Mouse (Mus musculus): Measurements from ENCODE around the gene Cx3cl1.

The Cx3cl1 gene

GRCm38 (mm10) chr8:94773700-94774171 lies 1.9 kb downstream of the Cx3cl1 start:
- DNase-seq (ENCODE audit: low read depth), result no peak

GRCm38 (mm10) chr8:94774601-94775000 lies 2.8 kb downstream of the Cx3cl1 start:
- no peak for DNase-seq (ENCODE audit: low read depth)

GRCm38 (mm10) chr8:94776346-94776745 lies 4.5 kb downstream of the Cx3cl1 start:
- DNase-seq (ENCODE audit: low read depth), result no peak

GRCm38 (mm10) chr8:94778036-94778435 lies 6.2 kb downstream of the Cx3cl1 start:
- no peak for DNase-seq (ENCODE audit: low read depth)

GRCm38 (mm10) chr8:94778473-94778872 lies 6.7 kb downstream of the Cx3cl1 start:
- DNase-seq (ENCODE audit: low read depth), result no peak

- DNase-seq (ENCODE audit: low read depth), result peak; percentile 56
Observed at GRCm38 (mm10) chr8:94778895-94779533, 7.2 kb downstream of the Cx3cl1 start.

GRCm38 (mm10) chr8:94779534-94780294 lies 7.9 kb downstream of the Cx3cl1 start:
- DNase-seq (ENCODE audit: low read depth), result peak; percentile 15

GRCm38 (mm10) chr8:94780491-94781154 lies 8.8 kb downstream of the Cx3cl1 start:
- no peak for DNase-seq (ENCODE audit: low read depth)

GRCm38 (mm10) chr8:94781155-94781837 lies 9.5 kb downstream of the Cx3cl1 start:
- DNase-seq (ENCODE audit: low read depth), result no peak

GRCm38 (mm10) chr8:94781838-94782235 lies 10.0 kb downstream of the Cx3cl1 start:
- DNase-seq (ENCODE audit: low read depth), result no peak

GRCm38 (mm10) chr8:94783890-94784289 lies 12.1 kb downstream of the Cx3cl1 start:
- DNase-seq (ENCODE audit: low read depth), result no peak

GRCm38 (mm10) chr8:94785247-94785985 lies 13.6 kb downstream of the Cx3cl1 start:
- peak; percentile 67 for DNase-seq (ENCODE audit: low read depth)

GRCm38 (mm10) chr8:94785995-94786595 lies 14.3 kb downstream of the Cx3cl1 start:
- DNase-seq (ENCODE audit: low read depth), result no peak

- no peak for DNase-seq (ENCODE audit: low read depth)
Observed at GRCm38 (mm10) chr8:94787524-94788501, 16.0 kb downstream of the Cx3cl1 start.

- no peak for DNase-seq (ENCODE audit: low read depth)
Observed at GRCm38 (mm10) chr8:94789256-94789955, 17.6 kb downstream of the Cx3cl1 start.

GRCm38 (mm10) chr8:94794368-94794767 lies 22.6 kb downstream of the Cx3cl1 start:
- no peak for DNase-seq (ENCODE audit: low read depth)

- DNase-seq (ENCODE audit: low read depth), result no peak
Observed at GRCm38 (mm10) chr8:94794782-94795181, 23.0 kb downstream of the Cx3cl1 start.

- DNase-seq (ENCODE audit: low read depth), result no peak
Observed at GRCm38 (mm10) chr8:94800278-94800968, 28.6 kb downstream of the Cx3cl1 start.

All from induced T-regulatory cell, adult 2 months (primary cell).